ENCODE assay signal across 23 mouse cellular contexts in the genomic region with DNA sequence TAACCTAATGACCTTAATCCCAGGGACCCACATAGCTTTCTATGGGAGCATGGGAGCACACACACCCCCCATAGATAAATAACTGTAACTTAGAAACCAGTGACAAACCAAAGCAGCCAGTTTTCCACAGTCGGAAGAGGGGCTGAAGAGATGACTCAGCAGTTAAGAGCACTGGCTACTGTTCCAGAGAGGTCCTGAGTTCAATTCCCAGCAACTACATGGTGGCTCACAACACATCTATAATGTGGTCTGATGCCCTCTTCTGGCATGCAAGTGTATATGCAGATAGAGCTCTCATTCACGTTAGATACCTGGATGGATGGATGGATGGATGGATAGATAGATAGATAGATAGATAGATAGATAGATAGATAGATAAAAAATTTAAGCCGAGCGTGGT. TPM values are rescaled to one million over a fixed set of nuclear protein-coding genes. Genes with fewer than 3 reads are reported as not detected.
A peak's percentile ranks its signal among the peaks of the same experiment; 100 is the strongest.
DNase-seq lines count a peak whose midpoint lies in the region; ATAC-seq and TF ChIP-seq lines count a peak whose summit lies in the region.
"Had no signal": no experiment of that assay in that cellular context is flagged by ENCODE, and none has a peak within 500 bp of the region (broad histone marks: within the 10 kb centered on the region; RNA-seq: fewer than 3 reads in every experiment).

No protein-coding gene starts in this region.

- H3K9ac ChIP-seq in intestine, postnatal 0 days (ENCODE audit: low read depth, low read length), result no peak overlapping the region
- no peak overlapping the region for H3K9ac ChIP-seq in intestine, embryonic 16.5 days (ENCODE audit: low read depth, low read length)
- H3K9ac ChIP-seq in midbrain, embryonic 11.5 days (ENCODE audit: low read length), result no peak overlapping the region
- no peak overlapping the region for H3K9ac ChIP-seq in midbrain, embryonic 15.5 days
- H3K9ac ChIP-seq: embryonic facial prominence, embryonic 12.5 days; heart, embryonic 15.5 days; hindbrain, embryonic 14.5 days; liver, embryonic 15.5 days; midbrain, embryonic 12.5 days had no signal

- no peaks in the 10 kb centered on the region for H3K9me3 ChIP-seq in intestine, postnatal 0 days (ENCODE audit: control insufficient read depth)
- H3K9me3 ChIP-seq in intestine, embryonic 16.5 days (ENCODE audit: control insufficient read depth, low read length), result no peaks in the 10 kb centered on the region
- no peaks in the 10 kb centered on the region; the same call in 1 of the 2 replicates for H3K9me3 ChIP-seq in midbrain, embryonic 11.5 days (ENCODE audit: control insufficient read depth, low read length)
- no peaks in the 10 kb centered on the region for H3K9me3 ChIP-seq in midbrain, embryonic 15.5 days
- H3K9me3 ChIP-seq: embryonic facial prominence, embryonic 12.5 days; heart, embryonic 15.5 days; liver, embryonic 15.5 days; midbrain, embryonic 12.5 days had no signal

- H3K27me3 ChIP-seq in intestine, postnatal 0 days (replicated peaks; ENCODE audit: control insufficient read depth, insufficient read depth, low read length), result no peaks in the 10 kb centered on the region
- no peaks in the 10 kb centered on the region for H3K27me3 ChIP-seq in intestine, embryonic 16.5 days (replicated peaks; ENCODE audit: control insufficient read depth, insufficient read depth, low read length)
- H3K27me3 ChIP-seq in midbrain, embryonic 11.5 days (ENCODE audit: control insufficient read depth, insufficient read depth, low read length), result no peaks in the 10 kb centered on the region
- H3K27me3 ChIP-seq in midbrain, embryonic 15.5 days (replicated peaks), result no peaks in the 10 kb centered on the region
- H3K27me3 ChIP-seq: embryonic facial prominence, embryonic 12.5 days; heart, embryonic 15.5 days; liver, embryonic 15.5 days; midbrain, embryonic 12.5 days had no signal

- no peak overlapping the region for H3K4me3 ChIP-seq in intestine, postnatal 0 days (ENCODE audit: low read depth, low read length)
- no peak overlapping the region for H3K4me3 ChIP-seq in intestine, embryonic 16.5 days (ENCODE audit: low read length)
- no peak overlapping the region for H3K4me3 ChIP-seq in midbrain, embryonic 11.5 days (ENCODE audit: low read depth, low read length)
- no peak overlapping the region for H3K4me3 ChIP-seq in midbrain, embryonic 15.5 days
- H3K4me3 ChIP-seq: embryonic facial prominence, embryonic 12.5 days; heart, embryonic 15.5 days; liver, embryonic 15.5 days; midbrain, embryonic 12.5 days had no signal

- no peak overlapping the region for H3K4me2 ChIP-seq in intestine, postnatal 0 days (replicated peaks; ENCODE audit: low read depth)
- no peak overlapping the region for H3K4me2 ChIP-seq in intestine, embryonic 16.5 days (ENCODE audit: low read depth, low read length)
- H3K4me2 ChIP-seq in midbrain, embryonic 11.5 days, result no peak overlapping the region
- H3K4me2 ChIP-seq in midbrain, embryonic 15.5 days, result no peak overlapping the region
- H3K4me2 ChIP-seq: embryonic facial prominence, embryonic 12.5 days; heart, embryonic 15.5 days; hindbrain, embryonic 14.5 days; liver, embryonic 15.5 days; midbrain, embryonic 12.5 days had no signal

- ATAC-seq in intestine, postnatal 0 days, result no peak
- no peak for ATAC-seq in intestine, embryonic 16.5 days
- ATAC-seq in midbrain, embryonic 11.5 days (ENCODE audit: low FRiP score), result no peak
- ATAC-seq in midbrain, embryonic 15.5 days (replicated peaks), result no peak
- ATAC-seq: forebrain, embryonic 16.5 days had no signal

- H3K36me3 ChIP-seq in intestine, postnatal 0 days (ENCODE audit: control insufficient read depth, insufficient read depth), result no peaks in the 10 kb centered on the region
- no peaks in the 10 kb centered on the region for H3K36me3 ChIP-seq in intestine, embryonic 16.5 days (ENCODE audit: control insufficient read depth, insufficient read depth, low read length)
- no peaks in the 10 kb centered on the region for H3K36me3 ChIP-seq in midbrain, embryonic 11.5 days (ENCODE audit: control insufficient read depth, insufficient read depth, low read length)
- no peaks in the 10 kb centered on the region for H3K36me3 ChIP-seq in midbrain, embryonic 15.5 days (replicated peaks)
- H3K36me3 ChIP-seq: embryonic facial prominence, embryonic 12.5 days; heart, embryonic 15.5 days; liver, embryonic 15.5 days; midbrain, embryonic 12.5 days had no signal

- TF ChIP-seq POLR2A in brain, embryonic 14.5 days (IDR thresholded peaks at IDR 0.05; ENCODE audit: borderline replicate concordance, extremely low read depth, insufficient read depth, insufficient read length, poor library complexity, severe bottlenecking), result no peak

- no peaks in the 10 kb centered on the region for H3K4me1 ChIP-seq in intestine, postnatal 0 days (replicated peaks; ENCODE audit: control insufficient read depth, insufficient read depth, low read length)
- H3K4me1 ChIP-seq in intestine, embryonic 16.5 days (ENCODE audit: control insufficient read depth, insufficient read depth, low read length), result no peaks in the 10 kb centered on the region; the same call in 1 of the 2 replicates
- peaks cover 2% of the 10 kb centered on the region; the same call in 1 of the 2 replicates for H3K4me1 ChIP-seq in midbrain, embryonic 11.5 days (ENCODE audit: control insufficient read depth, insufficient read depth, low read length)
- H3K4me1 ChIP-seq in midbrain, embryonic 15.5 days, result peaks cover 11% of the 10 kb centered on the region

- 88% methylated on average over 4 of the region's 4 CpGs for WGBS in intestine, postnatal 0 days
- WGBS in intestine, embryonic 16.5 days, result 90% methylated on average over 4 of the region's 4 CpGs
- 86% methylated on average over 4 of the region's 4 CpGs for WGBS in midbrain, embryonic 11.5 days
- WGBS in midbrain, embryonic 15.5 days, result 94% methylated on average over 4 of the region's 4 CpGs

- peak; percentile 73 for DNase-seq in midbrain, embryonic 11.5 days (ENCODE audit: low spot score, missing footprints)
- peak; percentile 68 for DNase-seq in ES-CJ7 (ENCODE audit: low read depth, low spot score)
- DNase-seq in brain, embryonic 14.5 days (ENCODE audit: low read depth), result no peak
- DNase-seq in T-cell, adult 2 months (ENCODE audit: low spot score), result no peak
- no peak for DNase-seq in adrenal gland, adult 18-20 months (ENCODE audit: low spot score in 2 of 2)
- DNase-seq: adrenal gland, postnatal 10 days; cerebellum, adult 2 months; heart, adult 18-20 months; kidney, adult 2 months; lung, postnatal 4 days had no signal

- TF ChIP-seq CTCF in intestine, postnatal 0 days (IDR thresholded peaks at IDR 0.05; ENCODE audit: low read depth), result peak; percentile 46
- TF ChIP-seq CTCF in brain, embryonic 14.5 days (IDR thresholded peaks at IDR 0.05; ENCODE audit: borderline replicate concordance, extremely low read depth, insufficient read depth, insufficient read length), result 0 out of 2 replicates have a peak, but pooled peaks have one; percentile 5

- H3K27ac ChIP-seq in intestine, postnatal 0 days (ENCODE audit: low read depth, low read length), result no peak overlapping the region
- H3K27ac ChIP-seq in intestine, embryonic 16.5 days (ENCODE audit: low read length), result no peak overlapping the region
- H3K27ac ChIP-seq in midbrain, embryonic 11.5 days (ENCODE audit: low read depth, low read length), result no peak overlapping the region
- no peak overlapping the region for H3K27ac ChIP-seq in midbrain, embryonic 15.5 days
- H3K27ac ChIP-seq: embryonic facial prominence, embryonic 12.5 days; heart, embryonic 15.5 days; hindbrain, embryonic 14.5 days; liver, embryonic 15.5 days; midbrain, embryonic 12.5 days had no signal

RNA-seq across cellular contexts. Expression of a gene that starts 2.9 kb away (rescaled TPM):
- polyA plus RNA-seq in intestine, postnatal 0 days (2015; fragmentation: Nextera tagmentation; extraction: Ambion mirVana), result 18.4 and 18.8 TPM in 2 replicates
- 45.4 and 48.1 TPM in 2 replicates for polyA plus RNA-seq in intestine, embryonic 16.5 days (2015; fragmentation: Nextera tagmentation; extraction: Ambion mirVana)
- 49.5 and 56.4 TPM in 2 replicates for polyA plus RNA-seq in midbrain, embryonic 11.5 days (2014; fragmentation: Nextera tagmentation; extraction: Ambion mirVana)
- polyA plus RNA-seq in midbrain, embryonic 15.5 days (2015; fragmentation: Nextera tagmentation; extraction: Ambion mirVana), result 29.2 and 32.4 TPM in 2 replicates
- polyA plus RNA-seq in brain, embryonic 14.5 days (2012; rRNA removed), result 31.4 and 34.7 TPM in 2 replicates
- total RNA-seq in adrenal gland, adult 18-20 months (2021), result 10 to 100 TPM; 19.4 to 24.1 TPM

RNA-seq across cellular contexts. Expression of a gene that starts 2.9 kb away (rescaled TPM):
- polyA plus RNA-seq in intestine, postnatal 0 days (2015; fragmentation: Nextera tagmentation; extraction: Ambion mirVana), result 0.05 TPM in 1 of 2 replicates, not detected in the other
- polyA plus RNA-seq in intestine, embryonic 16.5 days (2015; fragmentation: Nextera tagmentation; extraction: Ambion mirVana), result 0.05 and 0.12 TPM in 2 replicates
- 0.23 and 0.36 TPM in 2 replicates for polyA plus RNA-seq in midbrain, embryonic 11.5 days (2014; fragmentation: Nextera tagmentation; extraction: Ambion mirVana)
- polyA plus RNA-seq in midbrain, embryonic 15.5 days (2015; fragmentation: Nextera tagmentation; extraction: Ambion mirVana), result 0.13 and 0.25 TPM in 2 replicates
- polyA plus RNA-seq in brain, embryonic 14.5 days (2012; rRNA removed), result 0.06 and 0.29 TPM in 2 replicates
- total RNA-seq in adrenal gland, adult 18-20 months (2021), result under 1 TPM; 0.27 to 0.48 TPM
- total RNA-seq: common myeloid progenitor, adult 5-6 weeks; neutrophil, adult 5-6 weeks had no signal
- polyA plus RNA-seq: kidney, adult 2 months; limb, embryonic 11.5 days; liver, embryonic 15.5 days had no signal

RNA-seq across cellular contexts. Expression of a gene that starts 9.1 kb away (rescaled TPM):
- polyA plus RNA-seq in intestine, postnatal 0 days (2015; fragmentation: Nextera tagmentation; extraction: Ambion mirVana), result 5.4 and 6.0 TPM in 2 replicates
- polyA plus RNA-seq in intestine, embryonic 16.5 days (2015; fragmentation: Nextera tagmentation; extraction: Ambion mirVana), result 2.7 and 3.0 TPM in 2 replicates
- polyA plus RNA-seq in midbrain, embryonic 11.5 days (2014; fragmentation: Nextera tagmentation; extraction: Ambion mirVana), result 0.85 and 0.99 TPM in 2 replicates
- 2.9 and 4.1 TPM in 2 replicates for polyA plus RNA-seq in midbrain, embryonic 15.5 days (2015; fragmentation: Nextera tagmentation; extraction: Ambion mirVana)
- 5.2 and 6.8 TPM in 2 replicates for polyA plus RNA-seq in brain, embryonic 14.5 days (2012; rRNA removed)
- 10 to 100 TPM; 13.2 to 17.8 TPM for total RNA-seq in adrenal gland, adult 18-20 months (2021)
- total RNA-seq: common myeloid progenitor, adult 5-6 weeks; neutrophil, adult 5-6 weeks had no signal

RNA-seq across cellular contexts. Expression of a gene that starts 14.7 kb away (rescaled TPM):
- 0.05 TPM in 1 of 2 replicates, not detected in the other for polyA plus RNA-seq in intestine, postnatal 0 days (2015; fragmentation: Nextera tagmentation; extraction: Ambion mirVana)
- polyA plus RNA-seq in intestine, embryonic 16.5 days (2015; fragmentation: Nextera tagmentation; extraction: Ambion mirVana), result 0.18 and 0.24 TPM in 2 replicates
- not detected in 2 replicates for polyA plus RNA-seq in midbrain, embryonic 11.5 days (2014; fragmentation: Nextera tagmentation; extraction: Ambion mirVana)
- 0.08 and 0.13 TPM in 2 replicates for polyA plus RNA-seq in midbrain, embryonic 15.5 days (2015; fragmentation: Nextera tagmentation; extraction: Ambion mirVana)
- 1.8 and 3.8 TPM in 2 replicates for polyA plus RNA-seq in brain, embryonic 14.5 days (2012; rRNA removed)
- total RNA-seq in adrenal gland, adult 18-20 months (2021), result not detected
- total RNA-seq: common myeloid progenitor, adult 5-6 weeks; gastrocnemius, adult 18-20 months; heart, adult 18-20 months; neutrophil, adult 5-6 weeks had no signal
- polyA plus RNA-seq: forebrain, embryonic 16.5 days; heart, embryonic 15.5 days; liver, embryonic 15.5 days; midbrain, embryonic 12.5 days had no signal

RNA-seq across cellular contexts. Expression of a gene that starts 18.1 kb away (rescaled TPM):
- polyA plus RNA-seq in intestine, postnatal 0 days (2015; fragmentation: Nextera tagmentation; extraction: Ambion mirVana), result 31.5 and 34.0 TPM in 2 replicates
- 42.9 and 45.1 TPM in 2 replicates for polyA plus RNA-seq in intestine, embryonic 16.5 days (2015; fragmentation: Nextera tagmentation; extraction: Ambion mirVana)
- 14.5 and 15.2 TPM in 2 replicates for polyA plus RNA-seq in midbrain, embryonic 11.5 days (2014; fragmentation: Nextera tagmentation; extraction: Ambion mirVana)
- 11.7 and 11.9 TPM in 2 replicates for polyA plus RNA-seq in midbrain, embryonic 15.5 days (2015; fragmentation: Nextera tagmentation; extraction: Ambion mirVana)
- polyA plus RNA-seq in brain, embryonic 14.5 days (2012; rRNA removed), result 28.5 and 28.9 TPM in 2 replicates
- total RNA-seq in adrenal gland, adult 18-20 months (2021), result 10 to 100 TPM; 24.2 to 90.7 TPM

Comparison
In these comparisons a context has a peak if more than half of its experiments do, and no peak if none do; other contexts are left out.
1. DNase-seq: peak in midbrain, embryonic 11.5 days (single experiment) and ES-CJ7 (single experiment); none in brain, embryonic 14.5 days (single experiment), T-cell, adult 2 months (single experiment) and adrenal gland, adult 18-20 months (0 of 2).